ENCODE assay signal across 9 mouse cellular contexts in the genomic region with DNA sequence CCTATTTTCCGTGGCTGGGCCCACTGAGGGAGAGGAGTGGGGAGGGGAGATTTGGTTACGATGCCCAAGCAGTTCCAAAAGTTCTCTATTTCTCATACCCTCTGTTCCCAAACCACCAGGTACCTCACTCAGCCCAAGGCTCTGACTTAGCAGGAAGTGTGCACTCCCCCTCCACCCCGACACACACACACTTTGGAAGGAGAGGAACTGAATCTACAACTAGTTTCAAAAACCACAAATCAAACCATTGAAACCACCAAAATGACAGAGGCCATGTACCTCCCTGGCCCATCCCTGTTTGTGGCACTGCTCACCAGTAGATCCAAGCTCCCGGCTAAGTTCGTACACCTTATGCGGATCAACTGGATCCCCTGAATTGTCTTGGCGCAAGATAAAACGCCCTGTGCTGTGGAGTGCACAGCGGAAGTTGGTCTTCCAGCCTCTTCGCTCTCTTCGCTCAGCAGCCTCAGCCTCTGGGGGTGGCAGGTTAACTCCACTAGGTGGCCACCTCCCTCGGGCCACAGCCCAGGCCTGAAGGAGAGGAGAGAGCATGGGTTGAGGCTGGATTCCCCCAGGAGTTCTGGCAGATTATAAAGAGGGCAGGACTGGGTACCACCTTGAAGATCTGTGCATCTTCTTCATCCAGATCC. TPM values are rescaled to one million over a fixed set of nuclear protein-coding genes. Genes with fewer than 3 reads are reported as not detected.
A peak's percentile ranks its signal among the peaks of the same experiment; 100 is the strongest.
DNase-seq lines count a peak whose midpoint lies in the region; ATAC-seq and TF ChIP-seq lines count a peak whose summit lies in the region.
"Had no signal": no experiment of that assay in that cellular context is flagged by ENCODE, and none has a peak within 500 bp of the region (broad histone marks: within the 10 kb centered on the region; RNA-seq: fewer than 3 reads in every experiment).

No protein-coding gene starts in this region.

- H3K4me3 ChIP-seq in midbrain, embryonic 11.5 days (ENCODE audit: low read depth, low read length), result no peak overlapping the region
- no peak overlapping the region for H3K4me3 ChIP-seq in midbrain, embryonic 10.5 days
- H3K4me3 ChIP-seq in brown adipose tissue, adult 24 weeks (ENCODE audit: insufficient read depth, low read depth, low read length), result peak overlapping the region; percentile 83
- peak overlapping the region; percentile 84 for H3K4me3 ChIP-seq in heart, embryonic 16.5 days (ENCODE audit: low read length)
- no peak overlapping the region for H3K4me3 ChIP-seq in limb, embryonic 14.5 days (replicated peaks; ENCODE audit: low read length)
- H3K4me3 ChIP-seq in midbrain, embryonic 15.5 days, result no peak overlapping the region
- peak overlapping the region; percentile 31 for H3K4me3 ChIP-seq in thymus, adult 2 months (ENCODE audit: control insufficient read depth, insufficient read depth, low read length)

- H3K9ac ChIP-seq in midbrain, embryonic 11.5 days (ENCODE audit: low read length), result no peak overlapping the region
- H3K9ac ChIP-seq in heart, embryonic 16.5 days (ENCODE audit: low read length), result peak overlapping the region; percentile 41
- H3K9ac ChIP-seq in limb, embryonic 14.5 days (ENCODE audit: low read depth, low read length, severe bottlenecking), result no peak overlapping the region
- H3K9ac ChIP-seq in midbrain, embryonic 15.5 days, result no peak overlapping the region

- peak; percentile 83 for TF ChIP-seq CTCF in thymus, adult 2 months (IDR thresholded peaks at IDR 0.05; ENCODE audit: borderline replicate concordance, control insufficient read depth, extremely low read depth, insufficient read depth, low read length, poor library complexity)

- H3K27ac ChIP-seq in midbrain, embryonic 11.5 days (ENCODE audit: low read depth, low read length), result no peak overlapping the region
- no peak overlapping the region for H3K27ac ChIP-seq in midbrain, embryonic 10.5 days (replicated peaks)
- H3K27ac ChIP-seq in brown adipose tissue, adult 24 weeks (replicated peaks; ENCODE audit: low read depth, low read length), result no peak overlapping the region
- no peak overlapping the region for H3K27ac ChIP-seq in heart, embryonic 16.5 days (ENCODE audit: low read length)
- no peak overlapping the region for H3K27ac ChIP-seq in limb, embryonic 14.5 days (replicated peaks; ENCODE audit: low read depth, low read length)
- H3K27ac ChIP-seq in midbrain, embryonic 15.5 days, result no peak overlapping the region
- peak overlapping the region; percentile 25; the same call in 1 of the 2 replicates for H3K27ac ChIP-seq in thymus, adult 2 months (ENCODE audit: control insufficient read depth, insufficient read depth, low read length)

- no peak overlapping the region for H3K4me2 ChIP-seq in midbrain, embryonic 11.5 days
- peak overlapping the region; percentile 96 for H3K4me2 ChIP-seq in heart, embryonic 16.5 days (ENCODE audit: low read depth, low read length)
- H3K4me2 ChIP-seq in limb, embryonic 14.5 days (replicated peaks; ENCODE audit: low read depth, low read length, severe bottlenecking), result 0 out of 2 replicates have a peak overlapping the region, but pooled peaks have one; percentile 80
- no peak overlapping the region for H3K4me2 ChIP-seq in midbrain, embryonic 15.5 days

- no peaks in the 10 kb centered on the region for H3K9me3 ChIP-seq in midbrain, embryonic 11.5 days (ENCODE audit: control insufficient read depth, low read length)
- no peaks in the 10 kb centered on the region for H3K9me3 ChIP-seq in midbrain, embryonic 10.5 days (replicated peaks)
- no peaks in the 10 kb centered on the region for H3K9me3 ChIP-seq in heart, embryonic 16.5 days (replicated peaks; ENCODE audit: control insufficient read depth, low read length)
- H3K9me3 ChIP-seq in limb, embryonic 14.5 days (ENCODE audit: control insufficient read depth, low read length), result no peaks in the 10 kb centered on the region
- no peaks in the 10 kb centered on the region for H3K9me3 ChIP-seq in midbrain, embryonic 15.5 days

- 32% methylated on average over 12 of the region's 12 CpGs for WGBS in midbrain, embryonic 11.5 days
- 34% methylated on average over 12 of the region's 12 CpGs for WGBS in midbrain, embryonic 10.5 days
- 25% methylated on average over 12 of the region's 12 CpGs for WGBS in heart, embryonic 16.5 days
- WGBS in limb, embryonic 14.5 days, result 34% methylated on average over 12 of the region's 12 CpGs
- WGBS in midbrain, embryonic 15.5 days, result 36% methylated on average over 12 of the region's 12 CpGs
- 5% methylated on average over 12 of the region's 12 CpGs for WGBS in thymus, adult 2 months

- peaks cover 5% of the 10 kb centered on the region for H3K4me1 ChIP-seq in midbrain, embryonic 11.5 days (ENCODE audit: control insufficient read depth, insufficient read depth, low read length)
- peaks cover 19% of the 10 kb centered on the region for H3K4me1 ChIP-seq in midbrain, embryonic 10.5 days
- peaks cover 2% of the 10 kb centered on the region; the same call in 1 of the 2 replicates for H3K4me1 ChIP-seq in brown adipose tissue, adult 24 weeks (ENCODE audit: control insufficient read depth, insufficient read depth, insufficient read length, low read length)
- H3K4me1 ChIP-seq in heart, embryonic 16.5 days (ENCODE audit: control insufficient read depth, insufficient read depth, low read length), result peaks cover 12% of the 10 kb centered on the region
- peaks cover 8% of the 10 kb centered on the region; the same call in 1 of the 2 replicates for H3K4me1 ChIP-seq in limb, embryonic 14.5 days (ENCODE audit: control insufficient read depth, insufficient read depth, low read length)
- peaks cover 5% of the 10 kb centered on the region; the same call in 1 of the 2 replicates for H3K4me1 ChIP-seq in midbrain, embryonic 15.5 days
- H3K4me1 ChIP-seq in thymus, adult 2 months (replicated peaks; ENCODE audit: control insufficient read depth, insufficient read depth, low read length), result peaks cover 26% of the 10 kb centered on the region

- peaks cover 30% of the 10 kb centered on the region for H3K36me3 ChIP-seq in midbrain, embryonic 11.5 days (ENCODE audit: control insufficient read depth, insufficient read depth, low read length)
- H3K36me3 ChIP-seq in midbrain, embryonic 10.5 days, result peaks cover 49% of the 10 kb centered on the region
- H3K36me3 ChIP-seq in heart, embryonic 16.5 days (ENCODE audit: control insufficient read depth, insufficient read depth), result peaks cover 41% of the 10 kb centered on the region
- peaks cover 46% of the 10 kb centered on the region for H3K36me3 ChIP-seq in limb, embryonic 14.5 days (ENCODE audit: control insufficient read depth, insufficient read depth, low read length)
- peaks cover 36% of the 10 kb centered on the region for H3K36me3 ChIP-seq in midbrain, embryonic 15.5 days (replicated peaks)
- H3K36me3 ChIP-seq in thymus, adult 2 months (ENCODE audit: control insufficient read depth, insufficient read depth, low read length), result peaks cover 38% of the 10 kb centered on the region

- DNase-seq in midbrain, embryonic 11.5 days (ENCODE audit: low spot score, missing footprints), result no peak
- DNase-seq in midbrain, embryonic 10.5 days (ENCODE audit: low spot score), result no peak
- no peak for DNase-seq in limb, embryonic 14.5 days (ENCODE audit: low spot score)
- peak; percentile 73 for DNase-seq in thymus, adult 2 months
- no peak for DNase-seq in layer of hippocampus, adult 9-10 months (ENCODE audit: low spot score)

- peak; percentile 68 for ATAC-seq in midbrain, embryonic 11.5 days (ENCODE audit: low FRiP score)
- peak; percentile 49; the same call in 1 of the 2 replicates for ATAC-seq in heart, embryonic 16.5 days (replicated peaks; ENCODE audit: extremely low read depth, insufficient read depth, low FRiP score)
- 0 out of 2 replicates have a peak, but pooled peaks have one; percentile 31 for ATAC-seq in limb, embryonic 14.5 days (ENCODE audit: low FRiP score, low read depth)
- peak; percentile 49; the same call in 1 of the 2 replicates for ATAC-seq in midbrain, embryonic 15.5 days (replicated peaks)

- no peak for TF ChIP-seq POLR2A in limb, embryonic 14.5 days (IDR thresholded peaks at IDR 0.05; ENCODE audit: borderline replicate concordance, extremely low read depth, insufficient read depth, insufficient read length)
- TF ChIP-seq POLR2A in thymus, adult 2 months (IDR thresholded peaks at IDR 0.05; ENCODE audit: control insufficient read depth, extremely low read depth, insufficient read depth, low read length, poor library complexity), result no peak

- no peaks in the 10 kb centered on the region for H3K27me3 ChIP-seq in midbrain, embryonic 11.5 days (ENCODE audit: control insufficient read depth, insufficient read depth, low read length)
- H3K27me3 ChIP-seq in midbrain, embryonic 10.5 days (ENCODE audit: low read depth, poor library complexity, severe bottlenecking), result no peaks in the 10 kb centered on the region
- no peaks in the 10 kb centered on the region for H3K27me3 ChIP-seq in heart, embryonic 16.5 days (ENCODE audit: control insufficient read depth, insufficient read depth, low read length)
- no peaks in the 10 kb centered on the region for H3K27me3 ChIP-seq in limb, embryonic 14.5 days (ENCODE audit: control insufficient read depth, insufficient read depth, low read length)
- no peaks in the 10 kb centered on the region for H3K27me3 ChIP-seq in midbrain, embryonic 15.5 days (replicated peaks)
- no peaks in the 10 kb centered on the region for H3K27me3 ChIP-seq in thymus, adult 2 months (ENCODE audit: control insufficient read depth, insufficient read depth, low read length)

RNA-seq across cellular contexts. Expression of gene Irf7, which starts 1.4 kb away (rescaled TPM):
- polyA plus RNA-seq in midbrain, embryonic 11.5 days (2014; fragmentation: Nextera tagmentation; extraction: Ambion mirVana), result 0.81 and 1.4 TPM in 2 replicates
- 0.58 and 1.4 TPM in 2 replicates for polyA plus RNA-seq in midbrain, embryonic 10.5 days (2016; fragmentation: Nextera tagmentation; extraction: Ambion mirVana)
- polyA plus RNA-seq in brown adipose tissue, adult 24 weeks (2012; ENCODE audit: insufficient read depth, insufficient read length, missing spikeins), result 3.3 and 5.5 TPM in 2 replicates
- polyA plus RNA-seq in heart, embryonic 16.5 days (2015; fragmentation: Nextera tagmentation; extraction: Ambion mirVana), result 4.7 and 9.1 TPM in 2 replicates
- polyA plus RNA-seq in limb, embryonic 14.5 days (2012; rRNA removed), result 3.2 and 4.6 TPM in 2 replicates
- 2.1 TPM in 2 replicates for polyA plus RNA-seq in limb, embryonic 14.5 days (2014; fragmentation: Nextera tagmentation; extraction: Ambion mirVana)
- polyA plus RNA-seq in midbrain, embryonic 15.5 days (2015; fragmentation: Nextera tagmentation; extraction: Ambion mirVana), result 2.1 and 4.2 TPM in 2 replicates
- 219 and 278 TPM in 2 replicates for polyA plus RNA-seq in thymus, adult 2 months (2012; rRNA removed)

RNA-seq across cellular contexts. Expression of gene Cdhr5, which starts 11.7 kb away (rescaled TPM):
- not detected in 2 replicates for polyA plus RNA-seq in midbrain, embryonic 11.5 days (2014; fragmentation: Nextera tagmentation; extraction: Ambion mirVana)
- polyA plus RNA-seq in midbrain, embryonic 10.5 days (2016; fragmentation: Nextera tagmentation; extraction: Ambion mirVana), result not detected in 2 replicates
- not detected in 2 replicates for polyA plus RNA-seq in brown adipose tissue, adult 24 weeks (2012; ENCODE audit: insufficient read depth, insufficient read length, missing spikeins)
- 1.6 TPM in 1 of 2 replicates, not detected in the other for polyA plus RNA-seq in heart, embryonic 16.5 days (2015; fragmentation: Nextera tagmentation; extraction: Ambion mirVana)
- 0.29 and 0.35 TPM in 2 replicates for polyA plus RNA-seq in limb, embryonic 14.5 days (2012; rRNA removed)
- 0.18 and 0.43 TPM in 2 replicates for polyA plus RNA-seq in limb, embryonic 14.5 days (2014; fragmentation: Nextera tagmentation; extraction: Ambion mirVana)
- polyA plus RNA-seq in midbrain, embryonic 15.5 days (2015; fragmentation: Nextera tagmentation; extraction: Ambion mirVana), result not detected in 2 replicates
- polyA plus RNA-seq in thymus, adult 2 months (2012; rRNA removed), result 2.2 and 2.7 TPM in 2 replicates
- polyA plus RNA-seq: frontal cortex, adult 2 months had no signal

RNA-seq across cellular contexts. Expression of gene Sct, which starts 14.0 kb away (rescaled TPM):
- 1.1 TPM in 2 replicates for polyA plus RNA-seq in midbrain, embryonic 11.5 days (2014; fragmentation: Nextera tagmentation; extraction: Ambion mirVana)
- 0.79 and 2.4 TPM in 2 replicates for polyA plus RNA-seq in midbrain, embryonic 10.5 days (2016; fragmentation: Nextera tagmentation; extraction: Ambion mirVana)
- polyA plus RNA-seq in brown adipose tissue, adult 24 weeks (2012; ENCODE audit: insufficient read depth, insufficient read length, missing spikeins), result not detected in 2 replicates
- 2.1 and 2.8 TPM in 2 replicates for polyA plus RNA-seq in heart, embryonic 16.5 days (2015; fragmentation: Nextera tagmentation; extraction: Ambion mirVana)
- polyA plus RNA-seq in limb, embryonic 14.5 days (2012; rRNA removed), result 17.5 and 17.6 TPM in 2 replicates
- 14.2 and 17.3 TPM in 2 replicates for polyA plus RNA-seq in limb, embryonic 14.5 days (2014; fragmentation: Nextera tagmentation; extraction: Ambion mirVana)
- 1.6 and 1.8 TPM in 2 replicates for polyA plus RNA-seq in midbrain, embryonic 15.5 days (2015; fragmentation: Nextera tagmentation; extraction: Ambion mirVana)
- polyA plus RNA-seq in thymus, adult 2 months (2012; rRNA removed), result 10.3 and 10.6 TPM in 2 replicates

RNA-seq across cellular contexts. Expression of gene Drd4, which starts 26.9 kb away (rescaled TPM):
- polyA plus RNA-seq in midbrain, embryonic 11.5 days (2014; fragmentation: Nextera tagmentation; extraction: Ambion mirVana), result 0.14 and 0.17 TPM in 2 replicates
- polyA plus RNA-seq in midbrain, embryonic 10.5 days (2016; fragmentation: Nextera tagmentation; extraction: Ambion mirVana), result 0.32 and 0.62 TPM in 2 replicates
- not detected in 2 replicates for polyA plus RNA-seq in brown adipose tissue, adult 24 weeks (2012; ENCODE audit: insufficient read depth, insufficient read length, missing spikeins)
- polyA plus RNA-seq in heart, embryonic 16.5 days (2015; fragmentation: Nextera tagmentation; extraction: Ambion mirVana), result 0.05 and 0.13 TPM in 2 replicates
- 3.1 and 4.0 TPM in 2 replicates for polyA plus RNA-seq in limb, embryonic 14.5 days (2012; rRNA removed)
- polyA plus RNA-seq in limb, embryonic 14.5 days (2014; fragmentation: Nextera tagmentation; extraction: Ambion mirVana), result 1.5 and 2.0 TPM in 2 replicates
- polyA plus RNA-seq in midbrain, embryonic 15.5 days (2015; fragmentation: Nextera tagmentation; extraction: Ambion mirVana), result 0.74 and 0.96 TPM in 2 replicates
- 0.18 and 0.47 TPM in 2 replicates for polyA plus RNA-seq in thymus, adult 2 months (2012; rRNA removed)

RNA-seq across cellular contexts. Expression of gene Phrf1, which starts 36.3 kb away (rescaled TPM):
- 59.6 and 78.3 TPM in 2 replicates for polyA plus RNA-seq in midbrain, embryonic 11.5 days (2014; fragmentation: Nextera tagmentation; extraction: Ambion mirVana)
- 114 and 125 TPM in 2 replicates for polyA plus RNA-seq in midbrain, embryonic 10.5 days (2016; fragmentation: Nextera tagmentation; extraction: Ambion mirVana)
- 17.0 and 22.5 TPM in 2 replicates for polyA plus RNA-seq in brown adipose tissue, adult 24 weeks (2012; ENCODE audit: insufficient read depth, insufficient read length, missing spikeins)
- polyA plus RNA-seq in heart, embryonic 16.5 days (2015; fragmentation: Nextera tagmentation; extraction: Ambion mirVana), result 43.5 and 50.7 TPM in 2 replicates
- polyA plus RNA-seq in limb, embryonic 14.5 days (2012; rRNA removed), result 37.6 and 42.6 TPM in 2 replicates
- polyA plus RNA-seq in limb, embryonic 14.5 days (2014; fragmentation: Nextera tagmentation; extraction: Ambion mirVana), result 65.9 and 72.7 TPM in 2 replicates
- 77.3 and 85.7 TPM in 2 replicates for polyA plus RNA-seq in midbrain, embryonic 15.5 days (2015; fragmentation: Nextera tagmentation; extraction: Ambion mirVana)
- 64.1 and 80.2 TPM in 2 replicates for polyA plus RNA-seq in thymus, adult 2 months (2012; rRNA removed)

Comparison
In these comparisons a context has a peak if more than half of its experiments do, and no peak if none do; other contexts are left out.
1. H3K4me2 ChIP-seq: peak in heart, embryonic 16.5 days (single experiment) and limb, embryonic 14.5 days (single experiment); none in midbrain, embryonic 11.5 days (single experiment) and midbrain, embryonic 15.5 days (single experiment).
2. H3K4me3 ChIP-seq: peak in brown adipose tissue, adult 24 weeks (single experiment), heart, embryonic 16.5 days (single experiment) and thymus, adult 2 months (single experiment); none in midbrain, embryonic 11.5 days (single experiment), midbrain, embryonic 10.5 days (single experiment), limb, embryonic 14.5 days (single experiment) and midbrain, embryonic 15.5 days (single experiment).
3. RNA of gene Irf7, which starts 1.4 kb away (polyA plus RNA-seq): 219 to 278 TPM in thymus, adult 2 months; 4.7 to 9.1 TPM in heart, embryonic 16.5 days, 3.3 to 5.5 TPM in brown adipose tissue, adult 24 weeks, 2.1 to 4.6 TPM in limb, embryonic 14.5 days, 2.1 to 4.2 TPM in midbrain, embryonic 15.5 days, 0.81 to 1.4 TPM in midbrain, embryonic 11.5 days and 0.58 to 1.4 TPM in midbrain, embryonic 10.5 days; every median in the first group is over 10 times any median in the second.
4. Peak in every context shown above with its lines, with median percentiles within 50 percentile points of each other: ATAC-seq.